Mouse (Mus musculus): ENCODE data around the gene Stra6. TPM values are rescaled to one million over a fixed set of nuclear protein-coding genes. Genes with fewer than 3 reads are reported as not detected.

The Stra6 gene
- polyA plus RNA-seq, 2 experiments, result 13.1 to 22.0 TPM

DNA sequence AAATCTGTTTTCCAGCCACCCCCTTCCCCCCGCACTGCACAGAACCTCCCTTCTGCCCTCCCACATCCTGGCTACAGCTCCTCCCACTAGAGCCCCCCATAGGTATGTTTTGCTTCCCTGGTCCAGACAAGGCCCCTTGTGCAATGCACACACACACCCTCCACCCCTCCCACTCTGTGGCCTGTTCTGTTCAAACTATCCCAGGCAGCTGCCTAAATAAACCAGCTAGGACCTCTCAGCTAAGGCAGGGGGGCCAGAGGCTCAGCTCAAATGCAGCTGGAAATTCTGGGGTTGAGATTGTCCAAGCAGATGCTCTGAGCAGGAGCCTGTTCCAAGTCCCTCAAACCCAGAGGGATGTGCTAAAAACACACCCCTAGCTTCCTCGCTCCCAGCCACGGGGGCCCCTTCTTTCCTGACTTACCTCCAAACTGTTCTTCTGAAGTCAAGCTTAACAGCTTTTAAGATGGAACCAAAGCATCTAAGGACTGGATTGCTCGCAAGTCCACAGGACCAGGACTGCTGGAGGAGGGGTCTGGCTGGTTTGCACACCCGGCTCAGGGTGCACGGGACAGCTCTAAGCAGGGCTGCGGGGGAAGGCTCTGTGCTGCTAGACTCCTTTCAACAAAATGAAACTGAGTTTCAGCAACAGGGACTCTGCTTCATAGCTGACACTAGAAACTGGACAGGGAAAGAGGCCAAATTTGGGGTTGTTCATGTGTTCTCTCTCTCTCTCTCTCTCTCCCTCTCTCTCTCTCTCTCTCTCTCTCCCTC, 95.1 kb downstream of the Stra6 start:
- peak; percentile 94 for ATAC-seq (ENCODE audit: low FRiP score, low read depth)
- H3K9me3 ChIP-seq (ENCODE audit: control insufficient read depth, low read length), result no peaks in the 10 kb centered on the region
- H3K36me3 ChIP-seq (ENCODE audit: control insufficient read depth, insufficient read depth, low read length), result peaks cover 23% of the 10 kb centered on the region
- TF ChIP-seq POLR2A (IDR thresholded peaks at IDR 0.05; ENCODE audit: borderline replicate concordance, extremely low read depth, insufficient read depth, insufficient read length), result peak; percentile 41; the same call in 1 of the 2 replicates
- peak overlapping the region; percentile 56 for H3K9ac ChIP-seq (ENCODE audit: low read depth, low read length, severe bottlenecking)
- H3K27me3 ChIP-seq (ENCODE audit: control insufficient read depth, insufficient read depth, low read length), result no peaks in the 10 kb centered on the region
- H3K27ac ChIP-seq (replicated peaks; ENCODE audit: low read depth, low read length), result peak overlapping the region; percentile 98
- H3K4me3 ChIP-seq (replicated peaks; ENCODE audit: low read length), result peak overlapping the region; percentile 42
- 9% methylated on average over 7 of the region's 7 CpGs for WGBS
- peak overlapping the region; percentile 90 for H3K4me2 ChIP-seq (replicated peaks; ENCODE audit: low read depth, low read length, severe bottlenecking)
- peak; percentile 94 for DNase-seq (ENCODE audit: low spot score)
- peaks cover 57% of the 10 kb centered on the region for H3K4me1 ChIP-seq (ENCODE audit: control insufficient read depth, insufficient read depth, low read length)

DNA sequence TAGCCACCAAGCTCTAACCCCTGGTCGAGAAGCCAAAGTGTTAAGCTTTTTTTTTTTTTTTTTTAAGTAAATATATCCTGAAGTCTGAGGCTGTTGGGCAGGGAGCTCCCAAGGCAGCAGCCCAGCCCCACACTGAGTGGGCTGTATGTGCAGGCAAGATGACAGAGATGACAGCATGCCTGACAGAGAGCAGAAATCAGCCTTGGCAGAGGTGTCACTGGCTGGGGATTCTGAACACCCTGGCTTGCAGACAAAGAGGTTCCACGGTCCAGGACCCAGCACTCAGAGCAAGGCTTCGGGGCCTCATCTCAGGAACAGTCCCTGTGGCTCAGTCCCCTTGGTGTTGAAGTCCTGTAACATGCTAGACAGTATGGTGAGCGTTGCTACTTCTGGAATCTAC, 96.3 kb downstream of the Stra6 start:
- Histone ChIP-seq H3K4me3 (replicated peaks; ENCODE audit: low read length) (peak overlapping the region; percentile 42), H3K27me3 (ENCODE audit: control insufficient read depth, insufficient read depth, low read length) (no peaks in the 10 kb centered on the region), H3K4me1 (ENCODE audit: control insufficient read depth, insufficient read depth, low read length) (peaks cover 46% of the 10 kb centered on the region), H3K27ac (replicated peaks; ENCODE audit: low read depth, low read length) (peak overlapping the region; percentile 98), H3K4me2 (replicated peaks; ENCODE audit: low read depth, low read length, severe bottlenecking) (peak overlapping the region; percentile 90; the same call in 1 of the 2 replicates), H3K9ac (ENCODE audit: low read depth, low read length, severe bottlenecking) (no peak overlapping the region), H3K36me3 (ENCODE audit: control insufficient read depth, insufficient read depth, low read length) (peaks cover 14% of the 10 kb centered on the region), H3K9me3 (ENCODE audit: control insufficient read depth, low read length) (no peaks in the 10 kb centered on the region)
- ATAC-seq (ENCODE audit: low FRiP score, low read depth) (no peak), DNase-seq (ENCODE audit: low spot score) (no peak)
- TF ChIP-seq POLR2A (IDR thresholded peaks at IDR 0.05; ENCODE audit: borderline replicate concordance, extremely low read depth, insufficient read depth, insufficient read length), result no peak
- WGBS, result 50% methylated on average over 4 of the region's 4 CpGs

DNA sequence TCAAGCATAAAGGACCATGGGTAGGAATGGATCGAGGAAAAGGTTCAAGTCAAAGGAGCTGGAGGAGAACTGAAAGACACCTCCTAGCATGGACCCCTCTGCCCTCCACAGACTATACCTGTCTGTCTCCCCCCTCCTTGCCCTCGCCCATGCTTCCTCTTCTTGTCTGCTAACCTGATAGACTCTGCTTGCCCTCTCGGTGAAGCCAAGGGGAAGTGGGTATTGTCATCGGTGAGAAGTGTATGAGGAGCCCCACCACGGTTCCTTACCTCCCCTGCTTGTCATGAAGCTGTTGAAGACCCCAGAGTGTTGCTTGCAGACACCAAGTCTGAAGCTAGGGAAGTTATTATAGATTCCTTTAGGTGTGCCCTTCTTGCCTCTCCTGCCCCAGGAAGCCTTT, 96.7 kb downstream of the Stra6 start:
- peaks cover 42% of the 10 kb centered on the region for H3K4me1 ChIP-seq (ENCODE audit: control insufficient read depth, insufficient read depth, low read length)
- no peaks in the 10 kb centered on the region for H3K27me3 ChIP-seq (ENCODE audit: control insufficient read depth, insufficient read depth, low read length)
- 80% methylated on average over 5 of the region's 5 CpGs for WGBS
- no peak for DNase-seq (ENCODE audit: low spot score)
- H3K9me3 ChIP-seq (ENCODE audit: control insufficient read depth, low read length), result no peaks in the 10 kb centered on the region
- H3K4me2 ChIP-seq (replicated peaks; ENCODE audit: low read depth, low read length, severe bottlenecking), result no peak overlapping the region
- H3K36me3 ChIP-seq (ENCODE audit: control insufficient read depth, insufficient read depth, low read length), result peaks cover 10% of the 10 kb centered on the region; the same call in 1 of the 2 replicates
- no peak overlapping the region for H3K9ac ChIP-seq (ENCODE audit: low read depth, low read length, severe bottlenecking)
- TF ChIP-seq POLR2A (IDR thresholded peaks at IDR 0.05; ENCODE audit: borderline replicate concordance, extremely low read depth, insufficient read depth, insufficient read length), result no peak
- peak overlapping the region; percentile 98 for H3K27ac ChIP-seq (replicated peaks; ENCODE audit: low read depth, low read length)
- no peak overlapping the region for H3K4me3 ChIP-seq (replicated peaks; ENCODE audit: low read length)
- ATAC-seq (ENCODE audit: low FRiP score, low read depth), result no peak

- no peak overlapping the region for H3K9ac ChIP-seq (ENCODE audit: low read depth, low read length, severe bottlenecking)
- peaks cover 2% of the 10 kb centered on the region; the same call in 1 of the 2 replicates for H3K36me3 ChIP-seq (ENCODE audit: control insufficient read depth, insufficient read depth, low read length)
- no peak for TF ChIP-seq POLR2A (IDR thresholded peaks at IDR 0.05; ENCODE audit: borderline replicate concordance, extremely low read depth, insufficient read depth, insufficient read length)
- 93% methylated on average over 3 of the region's 3 CpGs for whole genome bisulfite sequencing
- no peak for ATAC-seq (ENCODE audit: low FRiP score, low read depth)
- DNase-seq (ENCODE audit: low spot score), result no peak
- H3K27me3 ChIP-seq (ENCODE audit: control insufficient read depth, insufficient read depth, low read length), result no peaks in the 10 kb centered on the region
- peaks cover 23% of the 10 kb centered on the region for H3K4me1 ChIP-seq (ENCODE audit: control insufficient read depth, insufficient read depth, low read length)
- no peaks in the 10 kb centered on the region for H3K9me3 ChIP-seq (ENCODE audit: control insufficient read depth, low read length)
- H3K27ac ChIP-seq (replicated peaks; ENCODE audit: low read depth, low read length), result no peak overlapping the region
- H3K4me3 ChIP-seq (replicated peaks; ENCODE audit: low read length), result no peak overlapping the region
- H3K4me2 ChIP-seq (replicated peaks; ENCODE audit: low read depth, low read length, severe bottlenecking), result no peak overlapping the region
Measured at GRCm38 (mm10) chr9:58162173-58162572, 98.6 kb downstream of the Stra6 start.

DNA sequence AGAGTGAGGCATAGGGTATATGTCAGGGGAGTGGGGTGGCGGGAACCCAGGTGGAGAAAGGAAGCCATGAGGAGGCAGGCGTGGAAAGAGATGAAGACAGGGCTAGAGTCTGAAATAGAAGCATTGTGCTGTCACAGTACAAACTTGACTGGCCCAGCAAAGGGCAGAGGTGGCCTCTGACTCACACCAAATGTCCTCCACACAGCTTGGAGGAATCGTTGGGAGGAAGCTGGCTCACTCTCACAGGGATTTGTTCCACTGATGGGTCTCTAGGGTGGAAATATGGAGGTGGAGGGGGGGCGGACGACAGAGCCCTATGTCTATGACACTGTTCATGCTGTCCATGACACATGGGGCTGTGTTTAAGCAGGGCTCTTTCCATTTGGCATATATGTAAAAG, 99.6 kb downstream of the Stra6 start:
- no peaks in the 10 kb centered on the region for H3K9me3 ChIP-seq (ENCODE audit: control insufficient read depth, low read length)
- no peak for TF ChIP-seq POLR2A (IDR thresholded peaks at IDR 0.05; ENCODE audit: borderline replicate concordance, extremely low read depth, insufficient read depth, insufficient read length)
- no peak overlapping the region for H3K9ac ChIP-seq (ENCODE audit: low read depth, low read length, severe bottlenecking)
- H3K36me3 ChIP-seq (ENCODE audit: control insufficient read depth, insufficient read depth, low read length), result no peaks in the 10 kb centered on the region
- H3K4me2 ChIP-seq (replicated peaks; ENCODE audit: low read depth, low read length, severe bottlenecking), result no peak overlapping the region
- DNase-seq (ENCODE audit: low spot score), result no peak
- H3K4me1 ChIP-seq (ENCODE audit: control insufficient read depth, insufficient read depth, low read length), result peaks cover 15% of the 10 kb centered on the region
- H3K27me3 ChIP-seq (ENCODE audit: control insufficient read depth, insufficient read depth, low read length), result no peaks in the 10 kb centered on the region
- H3K27ac ChIP-seq (replicated peaks; ENCODE audit: low read depth, low read length), result no peak overlapping the region
- WGBS, result 69% methylated on average over 5 of the region's 5 CpGs
- no peak overlapping the region for H3K4me3 ChIP-seq (replicated peaks; ENCODE audit: low read length)
- no peak for ATAC-seq (ENCODE audit: low FRiP score, low read depth)

All from limb, embryonic 14.5 days (tissue).